Mouse (Mus musculus) liver, embryonic 14.5 days (tissue): ENCODE data around the gene Mogat2.

Experiments used
- CTCF ChIP-seq: IDR thresholded peaks from 2 replicates; pipeline ENCODE4 v1.5.1; 2016; ENCODE audit warnings: antibody characterized with exemption, low read depth, control low read depth
- EP300 ChIP-seq: IDR thresholded peaks from 2 replicates; pipeline ENCODE4 v1.6.1; 2016; ENCODE audit warnings: antibody characterized with exemption, low read depth

GRCm38 (mm10) chr7:99217338-99218074 is 20.9 kb downstream of the Mogat2 start:
- TF ChIP-seq EP300 = no peak
- TF ChIP-seq CTCF = no peak
